Mouse (Mus musculus) CD4-positive helper T cell, adult 2 months (primary cell): Measurements from ENCODE around the gene Rpa2.
A peak's percentile ranks its signal among the peaks of the same experiment; 100 is the strongest.
"Not testable (repeated sequence)": the region's sequence is repeated elsewhere in the genome, so short reads cannot be mapped to it uniquely, and the experiment has no call there.

Source experiments
- DNase-seq: peaks from one replicate; pipeline ENCODE4 v3.0.0-alpha.2; 2012; ENCODE audit warnings: low read depth, missing footprints, low spot score

The Rpa2 gene

DNA sequence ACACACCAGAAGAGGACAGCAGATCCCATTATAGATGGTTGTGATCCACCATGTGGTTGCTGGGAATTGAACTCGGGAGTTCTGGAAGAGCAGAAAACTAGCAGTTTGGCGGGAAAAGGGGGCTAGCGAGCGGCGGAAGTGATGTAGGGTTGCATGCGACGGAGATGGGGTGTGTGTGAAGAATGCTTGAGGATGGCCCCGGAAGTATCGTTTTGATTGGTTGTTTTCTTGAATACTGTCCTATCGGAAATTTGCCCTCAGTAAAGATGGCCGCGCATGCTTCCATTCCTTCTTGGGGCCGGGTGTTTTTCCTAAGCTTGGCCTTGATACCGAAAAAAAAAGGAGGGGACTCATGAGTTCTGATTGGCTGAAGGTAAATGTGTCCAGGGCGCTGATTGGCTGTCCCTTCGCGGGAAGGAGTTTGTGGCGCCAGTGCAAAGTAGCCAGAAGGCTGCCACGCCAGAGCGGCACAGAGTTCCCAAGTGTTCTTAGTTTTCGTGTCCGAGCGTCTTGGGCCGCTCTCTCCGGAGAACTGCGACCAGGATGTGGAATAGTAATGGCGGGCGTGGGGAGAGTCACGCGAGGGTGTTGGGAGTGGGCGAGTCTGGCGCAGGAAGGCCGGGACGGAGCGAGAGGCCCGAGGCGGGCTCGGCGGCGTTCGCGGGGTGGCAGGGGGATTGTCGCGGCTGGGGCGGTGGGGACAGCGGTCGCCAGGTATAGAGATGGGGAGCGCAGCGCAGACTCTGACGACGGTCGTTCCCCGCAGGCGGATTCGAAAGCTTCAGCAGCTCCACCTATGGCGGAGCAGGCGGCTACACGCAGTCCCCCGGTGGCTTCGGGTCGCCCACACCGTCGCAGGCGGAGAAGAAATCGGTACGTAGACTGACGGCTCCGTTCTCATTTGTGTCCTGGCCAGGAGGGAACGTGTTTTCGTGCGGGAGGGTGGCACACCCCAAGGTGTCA, at the start of gene Rpa2:
Rpa2 (plus strand) TSS at position 419 of the 963 bp plus-strand sequence.
- peak; percentile 99 for DNase-seq

DNA sequence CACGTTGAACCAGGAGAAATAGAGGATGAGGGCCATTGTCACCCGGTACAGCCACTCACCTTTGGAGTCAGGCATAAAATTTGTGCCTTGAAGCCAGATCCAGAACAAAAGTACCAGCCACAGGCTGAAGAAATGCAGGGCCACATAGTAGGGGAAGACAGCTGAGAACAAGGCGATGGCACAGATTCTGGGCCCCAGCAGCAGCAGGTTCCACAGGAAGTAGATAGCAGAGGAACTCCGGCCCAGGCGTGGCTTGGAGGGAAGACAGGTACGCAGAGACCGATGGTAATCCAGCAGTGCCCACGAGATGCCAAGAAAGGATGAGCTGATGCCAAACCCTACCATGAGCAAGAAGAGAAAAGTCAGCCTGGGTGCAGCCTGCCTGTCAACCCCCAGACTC, 39.9 kb upstream of the Rpa2 start:
- no peak for DNase-seq

DNA sequence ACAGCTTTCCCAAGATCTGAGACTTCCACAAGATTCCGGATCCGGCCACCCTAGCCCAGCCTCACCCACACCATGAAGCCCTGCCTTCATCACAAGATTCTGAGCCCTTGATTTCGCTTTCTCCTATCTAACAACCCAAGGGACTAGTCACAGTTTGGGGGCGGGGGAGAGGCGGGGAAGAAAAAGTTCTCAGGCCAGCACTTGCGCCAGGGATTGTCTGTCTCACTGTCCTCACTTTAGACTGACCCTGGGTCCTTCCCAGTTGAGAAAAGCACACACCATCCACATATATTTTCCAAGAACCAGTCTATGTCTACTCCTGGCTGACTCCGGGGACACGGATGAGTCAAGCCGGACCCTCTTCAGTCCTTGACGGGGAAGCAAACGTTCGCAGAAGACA, 36.5 kb upstream of the Rpa2 start:
- DNase-seq = no peak

DNA sequence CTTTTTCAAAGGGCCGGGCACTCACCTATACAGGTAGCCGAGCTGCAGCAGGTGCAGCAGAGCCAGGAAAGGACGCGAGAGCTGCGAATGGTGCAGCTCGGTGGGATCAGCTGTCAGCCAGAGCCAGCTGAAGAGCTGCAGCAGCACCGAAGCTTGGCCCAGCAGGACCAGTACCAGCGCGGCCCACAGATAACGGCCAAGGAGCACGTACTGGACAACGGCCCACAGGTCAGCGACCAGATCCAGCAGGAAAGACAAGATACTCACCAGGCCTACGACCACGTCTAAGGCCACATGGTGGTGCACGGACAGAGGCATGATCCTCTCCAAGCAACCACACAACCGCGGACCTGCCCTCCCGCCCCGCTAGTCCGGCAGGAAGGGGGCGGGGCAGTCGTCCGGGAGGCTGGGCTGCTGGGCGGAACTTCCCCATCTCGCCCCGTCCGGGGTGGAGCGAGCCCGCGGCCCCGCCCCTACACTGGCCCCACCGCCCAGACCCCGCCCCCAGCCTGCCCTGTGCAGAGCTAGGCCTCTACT, 35.9 kb upstream of the Rpa2 start, which contains the start of gene Xkr8:
Xkr8 (minus strand) TSS at position 399 of the 537 bp plus-strand sequence.
- peak; percentile 85 for DNase-seq

DNA sequence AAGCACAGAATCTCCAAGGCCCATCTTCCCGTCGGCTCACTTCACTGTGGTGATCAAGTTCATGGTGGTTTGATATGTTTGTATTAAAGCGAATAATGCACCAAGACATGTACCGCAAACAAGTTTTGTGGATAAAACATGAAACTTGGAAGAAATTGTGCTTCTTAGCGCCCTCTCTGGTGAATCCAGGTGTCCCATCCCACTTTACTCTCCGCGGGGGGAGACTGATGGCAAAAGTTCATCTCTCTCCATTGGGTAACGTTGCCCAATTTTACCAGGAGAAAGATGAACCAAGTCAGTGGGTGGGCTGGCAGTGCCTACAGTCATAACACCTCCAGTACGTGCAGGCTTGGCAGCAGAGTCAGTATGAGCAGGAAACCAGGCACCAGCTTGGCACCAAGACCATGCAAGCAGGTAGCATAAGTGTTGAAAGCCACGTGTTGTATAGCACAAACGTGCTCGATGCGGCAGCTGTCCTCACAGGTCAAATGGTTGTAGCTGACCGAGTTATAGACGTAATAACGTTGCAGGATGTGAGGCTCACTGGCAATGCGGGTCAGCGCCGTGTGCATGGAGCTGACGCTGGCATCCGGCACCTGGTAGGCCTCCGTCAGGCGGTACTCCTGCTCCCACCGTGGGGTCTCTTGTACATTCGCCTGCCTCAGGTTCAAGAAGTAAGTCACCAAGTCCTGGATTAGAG, 34.9 kb upstream of the Rpa2 start:
- no peak for DNase-seq

DNA sequence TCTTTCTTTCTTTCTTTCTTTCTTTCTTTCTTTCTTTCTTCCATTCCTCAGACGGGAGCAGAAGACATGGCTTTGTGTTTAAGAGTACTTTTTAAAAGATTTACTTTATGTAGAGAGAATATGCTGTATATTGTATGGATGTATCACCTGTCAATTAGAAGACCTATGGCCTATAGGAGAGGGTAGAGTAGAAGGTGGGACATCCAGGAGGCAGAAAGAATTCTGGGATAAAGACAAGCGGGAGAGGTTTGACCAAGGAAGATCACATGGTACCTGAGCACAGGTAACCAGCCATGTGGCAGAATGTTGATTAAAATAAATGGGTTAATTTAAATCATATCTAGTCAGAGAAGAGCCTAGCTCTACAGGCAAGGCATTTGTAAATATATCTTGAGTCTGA, 33.4 kb upstream of the Rpa2 start:
- no peak for DNase-seq

DNA sequence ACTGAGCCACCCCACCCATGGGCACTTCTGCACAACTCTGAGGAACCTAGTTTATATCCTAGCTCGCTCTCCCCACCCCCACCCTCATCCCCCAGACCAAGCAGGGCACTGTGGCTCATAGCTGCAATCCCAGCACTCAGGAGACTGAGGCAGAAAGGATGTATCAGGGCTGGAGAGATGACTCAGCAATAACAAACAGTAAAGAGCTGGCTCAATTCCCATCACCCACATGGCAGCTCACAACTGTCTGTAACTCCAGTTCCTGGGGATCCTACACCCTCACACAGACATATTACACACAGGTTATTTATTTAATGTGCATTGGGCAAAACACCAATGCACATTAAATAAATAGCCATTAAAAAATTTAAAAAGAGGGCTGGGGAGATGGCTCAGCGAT, 32.7 kb upstream of the Rpa2 start:
- DNase-seq = no peak

DNA sequence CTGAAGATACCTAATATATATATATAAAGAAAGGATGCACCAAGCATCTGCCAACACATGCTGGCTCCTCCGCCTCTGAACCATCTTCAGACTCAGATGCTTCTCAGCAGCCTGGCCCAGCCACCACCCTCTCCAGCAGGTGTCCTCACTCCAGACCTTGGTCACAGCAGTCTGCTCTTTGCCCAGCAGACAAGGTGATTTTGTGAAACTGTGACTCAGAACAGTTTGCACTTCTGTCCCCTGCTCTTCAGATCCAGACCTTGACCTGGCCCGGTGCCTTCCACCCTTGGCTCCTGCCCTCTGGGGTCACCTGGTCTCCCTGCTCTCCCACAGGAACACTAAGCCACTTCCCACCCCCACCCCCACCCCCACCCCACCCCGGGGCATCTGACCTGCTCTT, 32.2 kb upstream of the Rpa2 start:
- DNase-seq = no peak

DNA sequence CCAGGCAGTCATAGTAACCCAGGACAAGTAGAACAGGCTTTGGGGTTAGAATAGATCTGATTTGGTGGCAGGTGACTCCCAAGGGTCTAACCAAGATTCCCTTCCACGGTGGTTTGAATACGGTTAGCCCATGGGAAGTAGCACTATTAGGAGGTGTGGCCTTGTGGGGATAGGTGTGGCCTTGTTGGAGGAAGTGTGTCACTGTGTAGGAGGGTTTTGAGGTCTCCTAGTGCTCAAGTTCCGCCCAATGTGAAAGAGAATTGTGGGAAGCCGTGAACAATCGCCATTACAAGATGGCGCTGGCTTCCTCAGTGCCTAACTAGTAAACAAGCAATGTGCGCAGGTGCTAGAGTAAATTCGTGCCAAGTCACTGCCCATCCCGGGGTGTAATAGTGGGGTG, 31.0 kb upstream of the Rpa2 start:
- DNase-seq = not testable (repeated sequence)

DNA sequence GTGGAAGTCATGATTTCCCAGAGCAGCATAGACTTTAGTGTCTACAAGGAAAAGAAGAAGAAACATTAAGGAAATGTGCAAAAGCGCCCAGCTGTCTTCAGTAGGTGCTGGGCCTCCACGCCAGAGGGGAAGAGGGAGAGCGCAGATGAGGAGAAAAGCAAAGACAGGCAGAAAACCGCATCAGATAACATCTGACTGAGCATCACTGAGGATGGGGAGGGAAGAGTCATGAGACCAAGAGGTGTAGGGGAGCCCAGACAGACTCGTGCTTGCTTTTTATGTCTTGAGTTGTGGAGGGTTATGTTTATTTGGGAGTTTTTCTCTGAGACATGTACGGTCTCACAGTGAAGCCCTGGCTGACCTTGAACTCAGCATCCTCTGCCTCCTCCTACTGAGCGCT, 26.6 kb upstream of the Rpa2 start:
- peak; percentile 58 for DNase-seq

DNA sequence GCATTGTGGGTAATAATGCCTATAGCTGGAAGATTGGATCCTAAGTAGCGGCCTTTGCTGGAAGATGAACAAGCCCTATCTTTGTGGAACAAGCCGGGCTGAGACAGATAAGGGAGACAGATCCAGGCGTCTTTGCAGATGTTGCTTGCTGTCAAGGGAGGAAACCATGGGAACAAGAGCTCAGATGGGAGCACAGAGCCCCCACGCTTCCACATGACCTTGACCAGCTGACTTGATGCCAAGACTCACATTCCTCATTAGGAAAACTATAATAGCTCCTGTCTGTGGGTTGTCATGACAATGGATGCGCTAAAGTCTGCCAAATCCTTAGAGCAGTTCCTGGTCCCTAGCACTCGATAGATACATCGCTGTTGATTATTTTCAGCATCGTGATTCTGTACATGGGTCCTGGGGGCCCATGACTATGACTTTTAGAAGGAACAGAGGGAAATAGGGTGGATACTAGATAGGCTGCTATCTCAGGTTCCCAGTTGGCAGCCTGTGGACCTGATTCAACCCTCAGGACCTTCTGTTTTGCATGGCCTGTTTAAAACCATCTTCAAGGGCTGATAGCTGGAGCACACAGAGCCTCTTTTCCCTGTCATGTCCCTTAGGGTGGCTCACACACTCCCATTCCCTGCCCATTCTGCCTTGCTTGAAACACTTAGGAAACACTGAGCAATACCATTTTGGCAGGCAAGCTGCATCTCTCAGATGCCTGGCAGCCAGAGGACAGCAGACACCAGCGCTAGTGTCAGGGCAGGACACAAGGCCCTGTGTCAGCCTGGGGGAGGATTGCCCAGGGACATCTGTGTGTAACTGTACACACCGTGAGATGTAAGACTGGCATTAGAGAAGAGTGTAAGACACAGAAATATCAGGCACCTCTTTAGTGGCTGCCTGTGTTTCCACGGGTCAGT, 23.9 kb upstream of the Rpa2 start:
- DNase-seq = no peak

DNA sequence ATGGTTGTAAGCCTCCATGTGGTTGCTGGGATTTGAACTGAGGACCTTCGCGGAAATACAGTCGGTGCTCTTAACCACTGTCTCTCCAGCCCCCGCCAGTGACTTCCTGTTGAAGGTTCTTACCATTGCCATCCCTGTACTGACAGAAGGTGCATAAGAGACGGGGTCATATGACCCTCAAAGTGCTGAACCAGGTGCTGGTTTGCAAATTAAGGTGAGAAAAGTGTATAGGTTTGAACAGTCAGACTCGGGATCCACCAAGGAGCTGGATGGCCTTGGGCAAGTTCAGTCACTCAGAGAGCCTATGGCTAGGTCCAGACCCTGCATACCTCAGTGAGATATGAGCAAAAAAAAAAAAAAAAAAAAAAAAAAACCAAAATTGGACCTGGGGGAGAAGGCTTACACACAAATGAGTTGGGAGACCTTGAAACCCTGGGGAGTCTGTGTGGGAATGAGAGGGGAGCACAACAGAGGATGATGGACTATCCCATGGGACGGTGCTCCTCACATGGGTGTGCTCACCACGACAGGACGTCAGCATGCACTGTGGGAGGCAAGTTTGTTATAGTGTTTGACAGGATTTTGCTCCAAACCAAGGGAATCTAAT, 21.1 kb upstream of the Rpa2 start:
- DNase-seq = peak; percentile 52

DNA sequence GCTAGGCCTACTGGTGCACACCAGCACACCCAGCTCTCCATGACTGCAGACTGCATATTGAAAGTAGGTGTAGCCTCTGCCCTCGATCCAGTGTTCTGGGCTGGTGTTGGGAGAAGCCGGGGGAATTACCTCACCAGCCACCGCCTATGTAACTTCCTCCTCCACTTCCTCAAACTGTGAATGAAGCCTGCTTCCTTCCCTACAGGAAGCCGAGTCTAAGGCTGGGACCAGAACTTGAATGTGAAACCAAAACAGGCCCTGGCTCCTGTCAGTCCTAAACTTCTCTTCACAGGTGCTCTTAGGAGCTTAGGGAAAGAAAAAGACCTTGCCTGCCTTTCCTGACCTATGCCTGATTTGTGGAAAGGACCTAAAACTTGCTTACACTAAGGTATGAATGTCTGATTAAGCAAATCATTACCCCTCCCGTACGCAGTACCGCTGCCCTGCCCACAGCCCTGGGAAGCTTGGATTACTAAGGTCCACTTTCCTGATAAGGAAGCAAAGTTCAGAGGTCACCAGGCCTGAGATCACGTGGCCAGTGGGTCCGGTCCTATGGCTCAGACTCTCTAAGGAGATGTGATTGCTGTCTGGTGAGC, 20.4 kb upstream of the Rpa2 start:
- DNase-seq = peak; percentile 83

DNA sequence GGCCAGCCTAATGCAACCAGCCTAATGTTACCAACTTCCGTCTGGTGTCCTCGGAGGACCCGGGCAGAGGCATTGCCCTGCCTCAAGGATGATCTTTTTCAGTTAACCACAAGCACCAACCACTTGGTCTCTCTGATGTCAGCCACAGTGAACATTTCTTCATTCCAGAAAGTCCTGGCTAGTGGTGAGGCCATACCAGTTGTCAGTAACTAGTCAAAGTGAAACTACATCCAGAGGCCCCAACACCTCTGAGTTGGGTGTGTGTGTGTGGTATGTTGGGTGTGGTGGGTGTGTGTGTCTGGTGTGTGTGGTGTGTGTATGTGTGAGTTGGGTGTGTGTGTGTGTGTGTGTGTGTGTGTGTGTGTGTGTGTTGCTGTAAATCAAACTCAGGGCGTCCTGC, 19.4 kb upstream of the Rpa2 start:
- DNase-seq = peak; percentile 78

DNA sequence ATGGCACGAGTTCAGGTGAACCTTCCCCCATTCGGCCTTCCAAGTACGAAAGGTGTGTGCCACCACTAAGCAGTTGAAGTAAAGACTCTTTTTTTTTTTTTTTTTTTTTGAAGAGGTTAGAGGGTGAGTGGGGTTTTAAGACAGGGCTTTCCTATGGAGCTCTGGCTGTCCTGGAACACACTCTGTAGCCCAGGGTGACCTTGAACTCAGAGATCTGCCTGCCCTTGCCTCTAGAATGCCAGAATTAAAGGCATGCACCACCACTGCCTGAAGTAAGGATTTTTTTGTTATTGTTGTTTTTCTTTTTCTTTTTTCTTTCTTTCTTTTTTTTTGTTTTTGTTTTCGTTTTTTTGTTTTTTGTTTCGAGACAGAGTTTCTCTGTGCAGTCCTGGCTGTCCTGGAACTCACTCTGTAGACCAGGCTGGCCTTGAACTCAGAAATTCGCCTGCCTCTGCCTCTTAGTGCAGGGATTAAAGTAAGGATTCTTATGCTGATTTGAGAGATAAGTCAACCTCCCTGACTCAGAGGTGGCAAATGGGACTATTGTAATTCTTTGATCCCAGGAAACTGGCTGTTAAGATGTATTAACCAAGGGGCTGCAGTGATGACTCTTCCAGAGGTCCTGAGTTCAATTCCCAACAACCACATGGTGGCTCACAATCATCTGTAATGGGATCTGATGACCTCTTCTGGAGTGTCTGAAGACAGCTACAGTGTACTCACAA, 18.7 kb upstream of the Rpa2 start:
- no peak for DNase-seq

DNA sequence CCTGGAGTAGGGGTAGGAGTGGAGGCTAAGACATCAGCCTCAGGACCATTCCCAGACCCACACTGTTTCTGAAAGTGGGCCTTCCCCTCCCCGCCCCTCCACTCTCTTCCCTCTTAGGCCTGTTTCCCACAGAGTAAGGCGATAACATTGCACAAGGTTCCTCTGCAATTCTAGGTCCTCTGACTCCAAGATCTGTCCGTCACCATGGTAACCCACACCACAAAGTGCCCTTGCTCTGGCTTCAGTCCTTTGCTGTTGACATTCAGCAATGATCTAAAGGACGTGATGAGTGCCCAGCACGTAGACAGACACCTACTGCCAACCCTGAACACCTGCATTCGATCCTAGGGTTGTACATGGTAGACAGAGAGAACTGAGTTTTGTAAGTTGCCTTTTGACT, 15.1 kb upstream of the Rpa2 start:
- DNase-seq = no peak

DNA sequence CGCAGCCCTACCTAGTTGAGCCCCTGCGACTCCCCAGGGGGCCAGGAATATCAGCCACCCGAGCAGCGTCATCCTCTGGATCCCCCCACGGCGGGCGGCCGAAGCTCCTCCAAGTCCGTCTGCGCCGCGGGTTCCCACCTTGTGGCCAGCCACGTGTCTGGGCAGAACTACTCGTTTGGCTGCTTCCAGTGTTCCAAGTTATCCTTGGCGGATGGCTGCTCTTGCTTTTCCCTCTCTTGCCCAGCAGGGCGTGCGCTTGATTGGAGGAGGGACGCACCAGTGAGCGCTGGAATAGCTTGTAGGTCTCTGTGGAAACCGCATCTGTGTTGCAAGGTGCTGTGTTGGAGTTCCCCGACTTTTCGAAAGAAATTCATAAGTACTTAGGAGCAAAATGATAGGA, 11.2 kb upstream of the Rpa2 start, which contains the start of gene Smpdl3b:
Smpdl3b (minus strand) TSS at position 279 of the 400 bp plus-strand sequence.
- peak; percentile 77 for DNase-seq

DNA sequence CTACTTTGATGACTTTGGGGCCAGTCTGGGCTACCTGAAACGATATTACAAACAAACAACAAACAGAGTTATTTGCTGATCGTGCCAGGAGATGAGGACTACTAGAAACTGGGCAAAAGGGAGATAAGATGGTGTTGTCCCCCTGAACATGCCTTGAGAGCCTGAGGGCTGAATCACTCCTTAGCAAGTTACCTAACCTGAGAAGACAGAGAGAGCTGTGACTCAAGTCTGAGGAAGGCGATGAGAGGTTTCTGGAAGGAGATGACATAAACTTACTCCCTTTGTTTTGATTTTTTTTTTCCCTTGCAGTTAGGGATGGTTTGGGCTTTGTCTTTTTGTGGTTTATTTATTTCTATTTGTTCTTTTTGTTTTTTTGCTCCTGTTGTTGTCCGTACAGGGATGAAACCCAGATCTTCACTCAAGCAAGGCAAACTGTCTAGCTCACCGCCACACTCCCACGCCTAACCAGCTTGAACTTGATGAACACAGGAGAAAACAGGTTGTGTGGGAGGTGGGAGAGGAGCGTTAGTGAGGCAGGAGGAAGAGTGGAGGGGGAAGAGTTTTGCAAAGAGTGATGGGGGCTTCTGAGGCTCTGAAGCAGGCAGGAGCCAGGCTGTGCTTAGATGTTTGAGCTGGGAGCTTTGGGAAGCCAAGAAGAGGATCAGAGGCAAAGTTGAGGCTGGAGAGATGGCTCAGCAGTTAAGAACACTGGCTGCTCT, 10.3 kb upstream of the Rpa2 start:
- DNase-seq = peak; percentile 57

DNA sequence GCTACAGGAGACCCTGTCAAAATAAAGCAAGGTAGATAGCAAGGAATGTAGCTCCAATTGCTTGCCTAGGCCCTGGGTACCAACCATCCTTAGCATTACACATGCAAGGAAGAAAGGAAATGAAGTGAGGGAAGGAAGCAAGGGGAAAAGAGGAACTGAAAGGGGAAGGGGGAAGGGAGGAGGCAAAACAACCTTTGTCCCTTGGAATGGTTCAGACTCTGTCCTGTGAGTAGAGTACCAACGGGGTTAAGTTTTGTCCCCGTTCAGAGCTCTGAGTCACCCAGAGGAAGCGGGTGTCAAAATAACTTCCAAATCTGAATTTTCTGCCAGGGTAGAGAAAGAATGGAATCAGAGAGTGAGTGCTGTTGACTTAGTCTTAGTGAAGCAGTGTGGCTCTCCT, 7.8 kb upstream of the Rpa2 start:
- DNase-seq = no peak
